Mouse (Mus musculus) MEL (cell line): ENCODE measurements at regions not wholly inside any gene's neighbourhood (a gene's known extent, or its start where the extent isn't known, plus 50 kb on each side); places are given as distances from the start of the nearest gene placed in this dataset.

ENCODE experiments used
- DNase-seq: peaks from one replicate; pipeline ENCODE4 v3.0.0; 2011; ENCODE audit warnings: low read depth, low spot score
- H3K27ac ChIP-seq: 2 replicates; pipeline ENCODE4 v1.5.1; 2012; ENCODE audit warnings: low read depth, mild to moderate bottlenecking, control low read depth, low read length, moderate library complexity; ENCODE audit not compliant: control insufficient read depth
- H3K27me3 ChIP-seq, 2 experiments: fragments of 150-350 bp in 1 of 2; sonication (generic) in 1 of 2; 2 replicates each; pipeline ENCODE4 v1.6.1; 2012; ENCODE audit warnings: low read length in 2 of 2, mild to moderate bottlenecking in 2 of 2, improper control_type of control experiment in 1 of 2, moderate library complexity in 1 of 2; ENCODE audit not compliant: insufficient read depth in 2 of 2, control insufficient read depth in 1 of 2
- H3K36me3 ChIP-seq, 2 experiments: 2 replicates each; pipeline ENCODE4 v1.6.1; 2012 to 2014; ENCODE audit warnings: low read length in 2 of 2, improper control_type of control experiment in 1 of 2, inconsistent platforms in 1 of 2, mild to moderate bottlenecking in 1 of 2; ENCODE audit not compliant: insufficient read depth in 2 of 2, control insufficient read depth in 1 of 2
- H3K4me1 ChIP-seq, 2 experiments: fragments of 150-350 bp in 1 of 2; sonication (generic) in 1 of 2; 2 replicates each; pipeline ENCODE4 v1.6.1; 2012; ENCODE audit warnings: low read length in 2 of 2, improper control_type of control experiment in 1 of 2, mild to moderate bottlenecking in 1 of 2; ENCODE audit not compliant: insufficient read depth in 2 of 2, control insufficient read depth in 1 of 2
- H3K4me3 ChIP-seq, 2 experiments: fragments of 150-350 bp in 1 of 2; sonication (generic) in 1 of 2; 2 replicates each; pipeline ENCODE4 v1.5.1; 2012; ENCODE audit warnings: low read depth in 2 of 2, low read length in 2 of 2, mild to moderate bottlenecking in 2 of 2, moderate library complexity in 2 of 2, control low read depth in 1 of 2, improper control_type of control experiment in 1 of 2; ENCODE audit not compliant: control insufficient read depth in 1 of 2, insufficient read depth in 1 of 2
- H3K79me2 ChIP-seq: 2 replicates; pipeline ENCODE4 v1.6.1; 2012; ENCODE audit warnings: mild to moderate bottlenecking, low read length, moderate library complexity; ENCODE audit not compliant: control insufficient read depth, poor library complexity, insufficient read depth
- H3K9ac ChIP-seq: 2 replicates; pipeline ENCODE4 v1.6.1; 2012; ENCODE audit warnings: low read depth, mild to moderate bottlenecking, control low read depth, low read length, moderate library complexity; ENCODE audit not compliant: control insufficient read depth, poor library complexity, severe bottlenecking
- H3K9me3 ChIP-seq: fragments of 150-350 bp; sonication (generic); replicated peaks from 2 replicates; pipeline ENCODE4 v1.6.1; 2012; ENCODE audit warnings: mild to moderate bottlenecking, low read length, improper control_type of control experiment, moderate library complexity; ENCODE audit not compliant: insufficient read depth
- CHD1 ChIP-seq: IDR thresholded peaks from 2 replicates; pipeline ENCODE4 v1.6.1; 2012; ENCODE audit warnings: low read depth, mild to moderate bottlenecking, inconsistent platforms, low read length, improper control_type of control experiment
- CHD2 ChIP-seq: IDR thresholded peaks from 2 replicates; pipeline ENCODE4 v1.6.1; 2011; ENCODE audit warnings: low read length, improper control_type of control experiment
- GABPA ChIP-seq: IDR thresholded peaks from 2 replicates; pipeline ENCODE4 v1.6.1; 2012; ENCODE audit warnings: low read depth, mild to moderate bottlenecking, inconsistent platforms, low read length, improper control_type of control experiment, moderate library complexity
- GATA1 ChIP-seq: IDR thresholded peaks from 2 replicates; pipeline ENCODE4 v1.6.1; 2011; ENCODE audit warnings: low read depth, low read length, improper control_type of control experiment
- HCFC1 ChIP-seq: IDR thresholded peaks from 2 replicates; pipeline ENCODE4 v1.6.1; 2012; ENCODE audit warnings: low read depth, mild to moderate bottlenecking, inconsistent platforms, low read length, improper control_type of control experiment, moderate library complexity
- KAT2A ChIP-seq: conservative IDR thresholded peaks from 2 replicates; pipeline ENCODE4 v1.6.1; 2012; ENCODE audit warnings: low read depth, low read length, improper control_type of control experiment, inconsistent platforms
- MAFK ChIP-seq: IDR thresholded peaks from 2 replicates; pipeline ENCODE4 v1.6.1; 2011; ENCODE audit warnings: low read depth, mild to moderate bottlenecking, low read length, improper control_type of control experiment, borderline replicate concordance
- MAX ChIP-seq: IDR thresholded peaks from 2 replicates; pipeline ENCODE4 v1.6.1; 2011; ENCODE audit warnings: low read length, improper control_type of control experiment
- MAZ ChIP-seq: IDR thresholded peaks from 2 replicates; pipeline ENCODE4 v1.6.1; 2012; ENCODE audit warnings: low read depth, mild to moderate bottlenecking, inconsistent platforms, low read length, improper control_type of control experiment
- MEF2A ChIP-seq: IDR thresholded peaks from 2 replicates; pipeline ENCODE4 v1.6.1; 2014; ENCODE audit warnings: low read depth, mild to moderate bottlenecking, inconsistent platforms, low read length, improper control_type of control experiment; ENCODE audit not compliant: poor library complexity, insufficient replicate concordance, severe bottlenecking; ENCODE audit errors: extremely low read depth
- NRF1 ChIP-seq: IDR thresholded peaks from 2 replicates; pipeline ENCODE4 v1.6.1; 2014; ENCODE audit warnings: low read depth, mild to moderate bottlenecking, inconsistent platforms, low read length, improper control_type of control experiment, moderate library complexity; ENCODE audit not compliant: poor library complexity, insufficient read depth, severe bottlenecking
- POLR2A ChIP-seq, 2 experiments: IDR thresholded peaks; 2 replicates each; pipeline ENCODE4 v1.6.1; 2011 to 2012; ENCODE audit warnings: low read length in 2 of 2, mild to moderate bottlenecking in 2 of 2, control low read depth in 1 of 2, improper control_type of control experiment in 1 of 2, low read depth in 1 of 2, moderate library complexity in 1 of 2; ENCODE audit not compliant: control insufficient read depth in 1 of 2, insufficient read depth in 1 of 2, poor library complexity in 1 of 2
- POLR2AphosphoS5 ChIP-seq: IDR thresholded peaks from 2 replicates; pipeline ENCODE4 v1.6.1; 2012; ENCODE audit warnings: low read depth, borderline replicate concordance, mild to moderate bottlenecking, inconsistent platforms, low read length, moderate library complexity, mixed read lengths
- RCOR1 ChIP-seq: IDR thresholded peaks from 2 replicates; pipeline ENCODE4 v1.6.1; 2012; ENCODE audit warnings: low read depth, mild to moderate bottlenecking, inconsistent platforms, low read length, improper control_type of control experiment
- SIN3A ChIP-seq: IDR thresholded peaks from 2 replicates; pipeline ENCODE4 v1.6.1; 2012; ENCODE audit warnings: low read length, improper control_type of control experiment, inconsistent platforms
- SMC3 ChIP-seq: IDR thresholded peaks from 2 replicates; pipeline ENCODE4 v1.6.1; 2011; ENCODE audit warnings: low read depth, low read length, improper control_type of control experiment
- TAL1 ChIP-seq: IDR thresholded peaks from 2 replicates; pipeline ENCODE4 v1.6.1; 2012; ENCODE audit warnings: mild to moderate bottlenecking, inconsistent platforms, low read length, moderate library complexity, mixed read lengths
- ZMIZ1 ChIP-seq: IDR thresholded peaks from 2 replicates; pipeline ENCODE4 v1.6.1; 2012; ENCODE audit warnings: low read depth, mild to moderate bottlenecking, inconsistent platforms, low read length, improper control_type of control experiment, moderate library complexity

DNA sequence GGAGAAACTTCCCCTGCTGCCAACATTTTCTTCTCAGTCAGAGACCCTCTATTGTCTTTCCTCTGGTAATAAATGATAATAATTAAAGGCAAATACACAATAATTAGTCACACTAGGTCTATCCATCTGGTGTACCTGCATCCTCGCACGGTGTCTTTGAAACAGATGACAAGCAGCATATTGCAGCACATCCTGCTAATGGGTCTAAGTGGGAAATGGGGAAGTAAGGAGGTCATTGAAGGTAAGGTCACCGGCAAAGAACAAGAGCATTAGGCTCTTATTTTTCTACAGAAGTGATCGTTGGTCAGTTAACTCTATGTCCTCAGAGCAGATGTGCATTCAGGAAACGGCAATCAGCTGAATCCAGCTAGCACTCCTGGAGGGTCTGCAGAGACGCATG, 457.2 kb downstream of the Mctp2 start:
- no peaks in the 10 kb centered on the region for H3K27me3 ChIP-seq
- no peak overlapping the region for H3K4me3 ChIP-seq
- TF ChIP-seq GABPA (no peak), MAFK (no peak), POLR2AphosphoS5 (no peak), CHD2 (no peak), MAX (no peak), CHD1 (no peak), SIN3A (no peak), MEF2A (no peak), MAZ (no peak), RCOR1 (no peak), NRF1 (no peak), POLR2A (IDR thresholded peaks at IDR 0.05; ENCODE audit: control insufficient read depth in 1 of 2, insufficient read depth in 1 of 2, low read depth in 1 of 2, low read length in 2 of 2, poor library complexity in 1 of 2) (no peak), GATA1 (no peak), SMC3 (no peak), HCFC1 (no peak)
- H3K36me3 ChIP-seq: no peaks in the 10 kb centered on the region
- H3K9me3 ChIP-seq: no peaks in the 10 kb centered on the region
- no peaks in the 10 kb centered on the region for H3K79me2 ChIP-seq
- no peak overlapping the region for H3K27ac ChIP-seq
- no peak overlapping the region for H3K9ac ChIP-seq
- no peak for DNase-seq
- no peaks in the 10 kb centered on the region for H3K4me1 ChIP-seq

- Histone ChIP-seq H3K79me2 (no peaks in the 10 kb centered on the region), H3K27me3 (no peaks in the 10 kb centered on the region), H3K9ac (no peak overlapping the region), H3K36me3 (no peaks in the 10 kb centered on the region), H3K4me1 (no peaks in the 10 kb centered on the region), H3K9me3 (no peaks in the 10 kb centered on the region), H3K4me3 (no peak overlapping the region), H3K27ac (no peak overlapping the region)
- DNase-seq: no peak
- no peak for TF ChIP-seq SIN3A
These were observed 468.6 kb downstream of the Mctp2 start for GRCm38 (mm10) chr7:71837845-71838244.

DNA sequence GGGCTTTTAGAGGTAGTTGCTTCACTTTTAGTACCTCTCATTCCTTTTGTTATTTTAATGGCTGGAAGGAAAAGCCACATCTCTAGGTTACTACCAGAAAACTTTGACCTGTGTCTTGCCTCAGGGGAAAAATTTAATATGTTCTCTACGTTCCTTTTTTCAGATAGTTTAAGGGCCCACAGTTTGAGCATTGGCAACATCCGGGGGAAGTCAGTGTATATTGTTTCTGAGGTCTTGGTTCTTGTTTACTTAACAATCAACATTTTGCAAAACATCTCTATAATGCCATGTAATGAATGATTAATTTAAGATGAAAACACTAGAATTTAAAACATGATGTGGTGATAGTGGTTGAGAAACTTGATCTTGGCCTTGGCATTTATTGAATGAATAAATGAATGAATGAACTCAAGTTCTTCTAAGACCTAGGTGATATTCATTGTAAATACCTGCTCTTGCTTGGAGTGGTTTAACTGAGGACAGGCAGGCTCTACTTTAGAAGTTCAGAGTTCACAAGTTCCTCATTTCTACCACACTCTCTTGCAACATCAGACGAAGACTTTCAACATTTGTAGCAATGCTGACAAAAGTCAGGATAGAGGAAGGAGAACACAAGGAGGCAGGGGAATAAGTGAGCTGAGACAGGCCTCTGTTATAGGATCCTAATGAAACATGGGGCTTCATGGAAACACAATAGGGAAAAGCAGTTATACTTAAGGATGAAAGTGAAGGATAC, 474.4 kb downstream of the Mctp2 start:
- no peaks in the 10 kb centered on the region for H3K4me1 ChIP-seq
- no peak overlapping the region for H3K9ac ChIP-seq
- no peak overlapping the region for H3K4me3 ChIP-seq
- no peaks in the 10 kb centered on the region for H3K79me2 ChIP-seq
- no peak for TF ChIP-seq KAT2A
- TF ChIP-seq ZMIZ1: no peak
- no peak for TF ChIP-seq TAL1
- DNase-seq: no peak
- H3K9me3 ChIP-seq: no peaks in the 10 kb centered on the region
- no peaks in the 10 kb centered on the region for H3K27me3 ChIP-seq
- H3K36me3 ChIP-seq: no peaks in the 10 kb centered on the region
- no peak overlapping the region for H3K27ac ChIP-seq
